Mouse (Mus musculus) left cerebral cortex, postnatal 10 days (tissue): ENCODE data around the gene 4930402K13Rik. TPM values are rescaled to one million over a fixed set of nuclear protein-coding genes. Genes with fewer than 3 reads are reported as not detected.
A peak's percentile ranks its signal among the peaks of the same experiment; 100 is the strongest.
"Not testable (repeated sequence)": the region's sequence is repeated elsewhere in the genome, so short reads cannot be mapped to it uniquely, and the experiment has no call there.

Experiments
- DNase-seq, 2 experiments: peaks; one replicate each; pipeline ENCODE4 v3.0.0; 2021 to 2022; ENCODE audit warnings: low spot score in 2 of 2, mixed read lengths in 1 of 2; ENCODE audit errors: extremely low spot score in 1 of 2
- intact Hi-C: fragments of 180-260 bp; cut with DNase I; formaldehyde crosslinking; loops from one replicate; pipeline ENCODE4 v1.15.1; 2025
- total RNA-seq, 2 experiments: library from RNA; stranded (reverse); gene quantifications; 2 replicates each; pipeline ENCODE4 v1.2.3; 2021

The 4930402K13Rik gene
- not detected for total RNA-seq

DNA sequence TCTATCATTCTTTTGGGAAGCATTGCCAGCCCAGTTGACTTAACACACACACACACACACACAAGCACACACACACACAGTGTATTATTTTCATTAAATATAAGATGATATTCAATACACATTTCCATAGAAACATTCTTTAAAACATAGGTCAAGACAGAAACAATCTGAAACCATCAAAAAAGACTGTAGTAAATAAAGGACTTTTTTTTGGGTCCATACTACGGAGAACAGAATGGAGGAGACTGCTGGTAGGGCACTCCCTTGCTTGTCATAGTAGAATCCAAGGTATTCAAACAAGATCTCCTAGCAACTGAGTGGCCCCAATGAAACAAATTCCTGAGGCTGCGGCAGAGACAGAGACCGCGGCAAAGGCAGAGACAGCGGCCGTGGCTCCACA, at the start of gene 4930402K13Rik:
TSS of gene 4930402K13Rik (plus strand) at position 301 of the 400 bp plus-strand sequence.
- intact Hi-C loops, result no loop called here
- no peak for DNase-seq

GRCm38 (mm10) chrX:9060952-9061351, 43.4 kb upstream of the 4930402K13Rik start:
- peak; percentile 68 to 86 for DNase-seq
- intact Hi-C loops, result not testable (repeated sequence)

DNA sequence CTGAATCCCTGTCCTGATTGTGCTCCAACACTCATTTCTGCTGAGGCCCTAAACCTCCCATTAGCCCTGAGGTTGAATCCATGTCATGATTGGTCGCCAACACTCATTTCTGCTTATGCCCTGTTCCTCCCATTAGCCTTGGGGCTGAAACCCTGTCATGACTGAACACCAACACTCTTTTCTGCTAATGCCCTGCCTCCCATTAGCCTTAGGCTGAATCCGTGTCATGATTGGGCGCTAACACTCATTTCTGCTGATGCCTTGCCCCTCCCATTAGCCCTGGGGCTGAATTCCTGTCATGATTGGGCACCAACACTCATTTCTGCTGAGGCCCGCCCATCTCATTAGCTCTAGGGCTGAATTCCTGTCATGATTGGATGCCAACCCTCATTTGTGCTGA, 42.3 kb upstream of the 4930402K13Rik start:
- intact Hi-C loops, result no loop called here
- no peak for DNase-seq

DNA sequence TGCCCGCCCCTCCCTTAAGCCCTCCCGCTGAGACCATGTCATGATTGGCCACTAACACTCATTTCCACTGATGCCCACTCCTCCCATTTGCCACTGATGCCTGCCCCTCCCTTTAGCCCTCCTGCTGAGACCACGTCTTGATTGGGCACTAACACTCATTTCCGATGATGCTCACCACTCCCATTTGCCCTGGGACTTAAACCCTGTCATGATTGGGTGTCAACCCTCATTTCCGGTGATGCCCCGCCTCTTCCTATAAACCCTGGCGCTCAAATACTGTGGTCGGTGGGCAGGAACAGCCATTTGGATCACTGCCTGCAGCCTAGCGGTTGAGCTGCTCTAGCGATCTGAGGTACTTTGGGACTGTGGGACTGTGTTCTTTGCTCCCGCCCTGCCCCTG, 41.6 kb upstream of the 4930402K13Rik start, which contains the start of gene Fthl17f:
TSS of gene Fthl17f (plus strand) at position 301 of the 400 bp plus-strand sequence.
- DNase-seq, intact Hi-C loops: not testable (repeated sequence)

- DNase-seq, result peak; percentile 27 to 77
- intact Hi-C loops, result not testable (repeated sequence)
Measured at GRCm38 (mm10) chrX:9077699-9078098, 26.7 kb upstream of the 4930402K13Rik start.

DNA sequence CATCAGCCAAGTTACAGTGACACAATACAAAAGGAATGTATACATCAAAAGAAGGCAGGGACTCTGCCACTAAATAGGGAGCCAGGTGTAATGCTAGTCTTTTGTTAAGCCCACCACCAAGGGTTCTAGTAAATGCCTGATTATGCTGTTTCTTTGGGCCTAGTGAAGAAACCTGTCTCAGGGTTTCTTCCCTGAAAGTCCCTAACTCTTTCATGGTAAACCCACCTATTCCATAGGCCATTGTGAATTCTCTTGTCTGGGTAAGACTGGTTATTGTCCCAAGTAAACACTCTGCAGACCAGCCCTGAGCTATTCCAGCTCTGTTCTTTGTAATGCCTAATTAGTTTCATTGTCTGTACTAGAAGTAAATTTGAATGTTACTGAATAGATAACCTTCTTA, 9.3 kb upstream of the 4930402K13Rik start:
- intact Hi-C loops, DNase-seq: not testable (repeated sequence)

DNA sequence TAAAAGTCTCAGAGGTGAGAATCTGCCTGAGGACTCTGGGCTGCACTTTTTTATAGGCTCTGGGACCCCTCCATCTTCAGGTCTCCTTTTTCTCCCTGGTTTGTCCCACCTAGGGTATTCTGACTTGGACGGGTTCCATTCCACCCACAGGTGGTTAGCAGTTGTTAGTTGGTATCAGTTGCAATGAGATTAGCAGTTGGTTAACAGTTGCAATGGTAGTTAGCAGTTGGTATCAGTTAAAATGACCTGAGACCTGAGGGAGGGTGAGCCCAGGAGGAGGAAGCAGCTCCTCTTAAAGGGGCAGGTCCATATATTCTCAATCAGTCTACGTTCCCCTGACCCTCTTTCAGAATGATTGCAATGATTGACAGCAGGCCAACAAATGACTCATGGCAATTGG, 6.0 kb downstream of the 4930402K13Rik start:
- intact Hi-C loops, result no loop called here
- no peak for DNase-seq

- intact Hi-C loops, result loop anchor here (10.0 kb wide), 1 partner anchor 940 kb away; no protein-coding TSS in a partner anchor
- DNase-seq, result no peak
Measured at GRCm38 (mm10) chrX:9124928-9125327, 20.6 kb downstream of the 4930402K13Rik start.

- DNase-seq, result peak; percentile 19 to 20
- intact Hi-C loops, result loop anchor here (10.0 kb wide), 1 partner anchor 936 kb away; no protein-coding TSS in a partner anchor
Measured at GRCm38 (mm10) chrX:9128317-9128831, 24.0 kb downstream of the 4930402K13Rik start.

DNA sequence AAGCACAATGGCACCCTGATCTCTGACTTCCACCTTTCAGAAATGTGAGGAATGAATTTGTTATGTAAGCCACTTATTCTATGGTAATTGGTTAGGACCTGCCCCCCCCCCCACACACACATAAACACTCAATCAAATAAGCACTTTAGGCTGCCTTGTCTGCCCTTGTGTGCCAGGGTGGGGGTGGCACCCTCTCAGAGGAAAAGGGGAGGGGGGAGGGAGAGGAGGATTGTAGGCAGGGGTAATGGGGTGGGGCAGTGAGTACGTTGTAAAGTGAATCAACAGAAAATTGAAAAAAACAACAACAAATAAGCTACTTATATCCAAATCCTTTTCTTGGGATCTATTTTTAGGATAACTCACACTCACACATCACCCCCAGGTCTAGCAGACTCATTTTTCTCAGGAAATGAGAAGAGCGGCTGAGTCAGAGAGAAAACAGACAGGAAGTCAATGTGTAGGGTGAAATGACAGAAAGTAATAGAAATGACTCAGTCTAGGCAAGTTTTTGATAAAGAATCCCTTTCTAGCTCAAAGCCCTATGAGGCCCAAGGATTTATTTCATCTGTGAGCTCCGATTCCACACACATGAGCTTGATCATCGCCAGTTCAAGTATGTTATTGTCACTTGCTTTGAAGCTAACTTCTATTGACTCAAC, 35.1 kb downstream of the 4930402K13Rik start:
- no peak for DNase-seq
- intact Hi-C loops, result no loop called here

DNA sequence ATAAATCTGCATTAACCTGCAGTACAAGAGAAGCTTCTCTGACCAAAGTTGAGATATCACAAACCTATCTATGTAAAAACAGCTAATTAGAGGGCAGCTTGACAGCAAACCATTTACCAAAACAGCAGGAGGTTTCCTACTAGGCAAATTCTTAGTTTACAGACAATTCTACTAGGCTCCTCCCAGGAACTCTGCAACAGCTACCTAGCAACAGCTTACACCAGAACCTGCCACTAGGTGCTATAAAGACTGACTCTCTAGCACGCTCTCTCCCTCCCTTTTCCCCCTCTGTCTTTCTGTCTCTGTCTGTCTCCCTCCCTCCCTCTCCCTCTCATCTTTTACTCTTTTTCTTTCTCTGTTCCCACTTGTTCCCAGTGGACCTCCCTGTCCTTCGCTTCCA, 38.3 kb downstream of the 4930402K13Rik start:
- intact Hi-C loops, result no loop called here
- DNase-seq, result no peak

Other genes starting within 250 kb of the 4930402K13Rik start
- not detected for gene Gm5751, start 230.3 kb upstream of the 4930402K13Rik start, total RNA-seq
- 10 to 100 TPM; 22.7 to 25.5 TPM for gene B630019K06Rik, start 212.2 kb upstream of the 4930402K13Rik start, total RNA-seq
- gene Fthl17b, start 141.6 kb upstream of the 4930402K13Rik start, total RNA-seq, result not detected
- gene Fthl17c, start 128.0 kb upstream of the 4930402K13Rik start, total RNA-seq, result not detected
- gene Fthl17d, start 117.8 kb upstream of the 4930402K13Rik start, total RNA-seq, result not detected
- gene Fthl17e, start 71.1 kb upstream of the 4930402K13Rik start, total RNA-seq, result not detected
- gene Fthl17f, start 41.5 kb upstream of the 4930402K13Rik start, total RNA-seq, result not detected
- 1 to 10 TPM; 6.3 to 8.0 TPM for gene Lancl3, start 95.3 kb downstream of the 4930402K13Rik start, total RNA-seq
- gene Gm14862, start 152.3 kb downstream of the 4930402K13Rik start, total RNA-seq, result not detected
- 10 to 100 TPM; 12.7 to 13.6 TPM for gene Xk, start 168.2 kb downstream of the 4930402K13Rik start, total RNA-seq
- gene H2al1m, start 179.2 kb downstream of the 4930402K13Rik start, total RNA-seq, result not detected
- not detected for gene H2al1k, start 246.1 kb downstream of the 4930402K13Rik start, total RNA-seq